Mouse (Mus musculus) bone marrow macrophage, adult 2 months (primary cell): ENCODE measurements around the gene Cpm.

Experiments used
- CTCF ChIP-seq: IDR thresholded peaks from 2 replicates; pipeline ENCODE4 v1.5.1; 2012; ENCODE audit warnings: low read depth, mild to moderate bottlenecking, low read length, moderate library complexity
- POLR2A ChIP-seq: IDR thresholded peaks from 2 replicates; pipeline ENCODE4 v1.6.1; 2012; ENCODE audit warnings: mild to moderate bottlenecking, low read depth, low read length, borderline replicate concordance

DNA sequence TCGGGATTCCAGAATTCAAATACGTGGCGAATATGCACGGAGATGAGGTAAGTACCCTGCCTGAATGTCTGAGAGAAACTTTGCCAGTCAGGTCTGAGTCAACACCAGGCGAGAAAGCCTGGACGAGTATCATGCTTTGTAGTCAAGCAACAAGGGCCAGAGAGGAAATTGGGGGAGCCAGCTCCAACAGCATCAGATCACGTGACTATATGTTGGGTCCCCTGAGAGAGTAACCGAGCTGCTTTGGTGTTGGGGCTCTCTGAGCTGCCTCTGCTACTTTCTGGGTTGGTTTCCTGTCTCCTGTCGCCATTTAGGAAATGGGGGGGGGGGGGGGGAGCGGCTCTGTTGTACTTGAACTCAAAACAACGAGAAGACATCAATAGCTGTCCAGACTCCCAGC, 30.5 kb downstream of the Cpm start:
- TF ChIP-seq CTCF = no peak
- no peak for TF ChIP-seq POLR2A
